Mouse (Mus musculus): Measurements from ENCODE around the gene Pafah2.

DNA sequence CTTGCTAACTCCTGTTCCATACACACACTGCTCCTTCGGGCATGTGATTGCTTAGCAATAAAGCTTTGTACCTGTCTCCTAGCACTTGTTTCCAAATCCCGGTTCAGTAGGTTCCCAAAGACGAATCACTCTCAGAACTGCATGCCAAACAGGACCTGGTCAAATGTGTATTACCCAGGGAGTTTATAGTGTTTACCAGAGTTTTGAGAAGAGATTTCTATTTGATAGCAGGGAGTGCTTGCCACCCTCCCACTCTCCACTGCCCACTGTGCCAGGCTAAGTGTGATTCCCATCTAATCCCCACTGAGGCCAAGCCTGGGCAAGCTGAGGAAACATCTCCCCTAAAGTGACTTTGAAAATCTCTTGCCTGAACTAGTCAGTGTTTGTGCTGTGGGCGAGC is 46.1 kb downstream of the Pafah2 start:
- TF ChIP-seq CTCF (IDR thresholded peaks at IDR 0.05; ENCODE audit: low read depth): no peak
- TF ChIP-seq EP300 (IDR thresholded peaks at IDR 0.05; ENCODE audit: low read depth): no peak

Measured in liver, postnatal 0 days (tissue).